Mouse (Mus musculus): ENCODE results near the gene Armc8.

Armc8 gene

GRCm38 (mm10) chr9:99505875-99506274, 62.8 kb downstream of the Armc8 start:
- DNase-seq (ENCODE audit: low read depth, low spot score): no peak

- no peak for DNase-seq (ENCODE audit: low read depth, low spot score)
Observed at GRCm38 (mm10) chr9:99499336-99499735, 69.4 kb downstream of the Armc8 start.

GRCm38 (mm10) chr9:99492634-99493200, 76.0 kb downstream of the Armc8 start:
- DNase-seq (ENCODE audit: low read depth, low spot score): no peak

- DNase-seq (ENCODE audit: low read depth, low spot score): no peak
Observed at GRCm38 (mm10) chr9:99491050-99491449, 77.6 kb downstream of the Armc8 start.

GRCm38 (mm10) chr9:99487841-99488240, 80.9 kb downstream of the Armc8 start:
- no peak for DNase-seq (ENCODE audit: low read depth, low spot score)

- no peak for DNase-seq (ENCODE audit: low read depth, low spot score)
Observed at GRCm38 (mm10) chr9:99487126-99487695, 81.5 kb downstream of the Armc8 start.

GRCm38 (mm10) chr9:99485144-99485543, 83.6 kb downstream of the Armc8 start:
- DNase-seq (ENCODE audit: low read depth, low spot score): peak; percentile 43

- DNase-seq (ENCODE audit: low read depth, low spot score): no peak
Observed at GRCm38 (mm10) chr9:99484632-99485031, 84.1 kb downstream of the Armc8 start.

- no peak for DNase-seq (ENCODE audit: low read depth, low spot score)
Observed at GRCm38 (mm10) chr9:99483191-99483590, 85.5 kb downstream of the Armc8 start.

GRCm38 (mm10) chr9:99480764-99481163, 87.9 kb downstream of the Armc8 start:
- no peak for DNase-seq (ENCODE audit: low read depth, low spot score)

- no peak for DNase-seq (ENCODE audit: low read depth, low spot score)
Observed at GRCm38 (mm10) chr9:99479181-99479711, 89.5 kb downstream of the Armc8 start.

- no peak for DNase-seq (ENCODE audit: low read depth, low spot score)
Observed at GRCm38 (mm10) chr9:99471334-99471733, 97.4 kb downstream of the Armc8 start.

- no peak for DNase-seq (ENCODE audit: low read depth, low spot score)
Observed at GRCm38 (mm10) chr9:99470347-99471092, 98.2 kb downstream of the Armc8 start.

- DNase-seq (ENCODE audit: low read depth, low spot score): no peak
Observed at GRCm38 (mm10) chr9:99469681-99470273, 98.9 kb downstream of the Armc8 start.

- no peak for DNase-seq (ENCODE audit: low read depth, low spot score)
Observed at GRCm38 (mm10) chr9:99468572-99468971, 100.1 kb downstream of the Armc8 start.

- DNase-seq (ENCODE audit: low read depth, low spot score): no peak
Observed at GRCm38 (mm10) chr9:99464876-99465275, 103.8 kb downstream of the Armc8 start.

- DNase-seq (ENCODE audit: low read depth, low spot score): no peak
Observed at GRCm38 (mm10) chr9:99459730-99460129, 109.0 kb downstream of the Armc8 start.

GRCm38 (mm10) chr9:99458529-99459208, 110.0 kb downstream of the Armc8 start:
- peak; percentile 44 for DNase-seq (ENCODE audit: low read depth, low spot score)

GRCm38 (mm10) chr9:99454211-99454610, 114.5 kb downstream of the Armc8 start:
- DNase-seq (ENCODE audit: low read depth, low spot score): no peak

GRCm38 (mm10) chr9:99451161-99451560, 117.5 kb downstream of the Armc8 start, which contains the start of gene Nme9:
TSS of gene Nme9 (plus strand) at chr9:99451475.
- DNase-seq (ENCODE audit: low read depth, low spot score): no peak

- DNase-seq (ENCODE audit: low read depth, low spot score): no peak
Observed at GRCm38 (mm10) chr9:99449886-99450647, 118.6 kb downstream of the Armc8 start.

All from c-Kit-negative CD71-positive TER-119-positive erythroid progenitor cells, embryonic 14.5 days (primary cell).